Mouse (Mus musculus): Measurements from ENCODE around the gene Dennd1a.

DNA sequence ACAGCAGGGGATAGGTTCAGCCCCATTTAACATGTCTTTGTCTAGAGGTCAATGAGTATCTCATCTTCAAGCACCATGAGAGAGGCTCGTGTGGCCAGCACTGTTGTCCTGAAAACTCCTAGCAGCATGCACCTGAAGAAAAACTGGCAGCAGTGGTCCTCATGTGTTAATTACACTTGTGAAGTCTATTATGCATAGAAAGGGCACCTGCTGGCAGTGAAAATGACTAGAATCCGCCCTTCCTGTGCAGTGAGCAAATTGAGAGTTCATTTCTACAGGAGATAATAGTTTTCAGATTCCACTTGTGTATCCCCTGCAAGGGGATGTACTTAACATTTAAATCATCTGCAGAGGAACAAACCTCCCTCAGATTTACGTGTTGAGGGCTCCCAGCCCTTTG, 289.2 kb downstream of the Dennd1a start:
- TF ChIP-seq CTCF (IDR thresholded peaks at IDR 0.05; ENCODE audit: control insufficient read depth, insufficient read depth, insufficient replicate concordance, low read depth, low read length), result no peak
- TF ChIP-seq POLR2A (IDR thresholded peaks at IDR 0.05; ENCODE audit: control insufficient read depth, low read depth, low read length), result no peak
